Mouse (Mus musculus): ENCODE data around the gene Atp23. TPM values are rescaled to one million over a fixed set of nuclear protein-coding genes. Genes with fewer than 3 reads are reported as not detected.
A peak's percentile ranks its signal among the peaks of the same experiment; 100 is the strongest.

Atp23 gene
- polyA plus RNA-seq, 1 experiment = 0.09 TPM

GRCm38 (mm10) chr10:126920220-126920619 lies 19.1 kb upstream of the Atp23 start:
- TF ChIP-seq GATA1 (IDR thresholded peaks at IDR 0.05; ENCODE audit: low read length) (no peak), TAL1 (IDR thresholded peaks at IDR 0.05; ENCODE audit: low read length) (no peak)
- H3K27me3 ChIP-seq (ENCODE audit: control insufficient read depth) = peaks cover 2% of the 10 kb centered on the region; the same call in 1 of the 2 replicates
- peaks cover 14% of the 10 kb centered on the region for H3K9me3 ChIP-seq (ENCODE audit: control insufficient read depth, low read length)
- H3K4me1 ChIP-seq (ENCODE audit: control insufficient read depth) = peaks cover 7% of the 10 kb centered on the region
- H3K4me3 ChIP-seq (replicated peaks) = no peak overlapping the region
- no peaks in the 10 kb centered on the region for H3K36me3 ChIP-seq (ENCODE audit: control insufficient read depth)

DNA sequence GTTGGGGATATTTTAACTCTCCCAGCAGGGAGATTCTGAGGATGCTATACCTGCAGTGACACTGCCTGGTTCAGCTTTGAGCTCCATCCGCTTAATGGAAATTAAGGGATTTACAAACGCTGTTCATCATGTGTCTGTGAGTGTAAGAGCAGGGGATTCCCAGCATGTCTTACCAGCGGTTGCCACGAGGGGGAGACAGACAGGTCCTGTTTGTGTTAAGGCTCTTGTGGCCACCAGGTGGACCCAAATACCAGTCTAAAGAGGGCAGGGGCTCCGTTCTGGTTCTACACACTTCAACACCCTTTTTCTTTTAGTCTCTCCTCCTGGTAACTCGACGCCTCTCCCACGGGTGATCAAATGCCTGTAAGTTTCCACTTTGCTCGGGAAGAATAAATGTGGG lies 17.9 kb upstream of the Atp23 start:
- no peaks in the 10 kb centered on the region for H3K36me3 ChIP-seq (ENCODE audit: control insufficient read depth)
- peaks cover 2% of the 10 kb centered on the region; the same call in 1 of the 2 replicates for H3K27me3 ChIP-seq (ENCODE audit: control insufficient read depth)
- H3K4me3 ChIP-seq (replicated peaks) = no peak overlapping the region
- H3K4me1 ChIP-seq (ENCODE audit: control insufficient read depth) = peaks cover 7% of the 10 kb centered on the region
- TF ChIP-seq TAL1 (IDR thresholded peaks at IDR 0.05; ENCODE audit: low read length) = no peak
- no peak for TF ChIP-seq GATA1 (IDR thresholded peaks at IDR 0.05; ENCODE audit: low read length)
- H3K9me3 ChIP-seq (ENCODE audit: control insufficient read depth, low read length) = peaks cover 14% of the 10 kb centered on the region

- H3K9me3 ChIP-seq (ENCODE audit: control insufficient read depth, low read length) = peaks cover 5% of the 10 kb centered on the region
- peaks cover 2% of the 10 kb centered on the region; the same call in 1 of the 2 replicates for H3K27me3 ChIP-seq (ENCODE audit: control insufficient read depth)
- H3K4me3 ChIP-seq (replicated peaks) = no peak overlapping the region
- TF ChIP-seq GATA1 (IDR thresholded peaks at IDR 0.05; ENCODE audit: low read length) (no peak), TAL1 (IDR thresholded peaks at IDR 0.05; ENCODE audit: low read length) (no peak)
- no peaks in the 10 kb centered on the region for H3K36me3 ChIP-seq (ENCODE audit: control insufficient read depth)
- peaks cover 7% of the 10 kb centered on the region for H3K4me1 ChIP-seq (ENCODE audit: control insufficient read depth)
Measured at GRCm38 (mm10) chr10:126914288-126914687, 13.1 kb upstream of the Atp23 start.

- no peak for TF ChIP-seq TAL1 (IDR thresholded peaks at IDR 0.05; ENCODE audit: low read length)
- no peak for TF ChIP-seq GATA1 (IDR thresholded peaks at IDR 0.05; ENCODE audit: low read length)
- Histone ChIP-seq H3K4me3 (replicated peaks) (no peak overlapping the region), H3K27me3 (ENCODE audit: control insufficient read depth) (no peaks in the 10 kb centered on the region)
Measured at GRCm38 (mm10) chr10:126911479-126911878, 10.3 kb upstream of the Atp23 start.

GRCm38 (mm10) chr10:126906811-126907210 lies 5.7 kb upstream of the Atp23 start:
- no peak for TF ChIP-seq TAL1 (IDR thresholded peaks at IDR 0.05; ENCODE audit: low read length)
- TF ChIP-seq GATA1 (IDR thresholded peaks at IDR 0.05; ENCODE audit: low read length) = no peak
- H3K9me3 ChIP-seq (ENCODE audit: control insufficient read depth, low read length) = peaks cover 3% of the 10 kb centered on the region; the same call in 1 of the 2 replicates
- peaks cover 11% of the 10 kb centered on the region for H3K4me1 ChIP-seq (ENCODE audit: control insufficient read depth)
- no peak overlapping the region for H3K4me3 ChIP-seq (replicated peaks)
- H3K36me3 ChIP-seq (ENCODE audit: control insufficient read depth) = no peaks in the 10 kb centered on the region
- H3K27me3 ChIP-seq (ENCODE audit: control insufficient read depth) = no peaks in the 10 kb centered on the region

More at GRCm38 (mm10) chr10:126911479-126911878, 10.3 kb upstream of the Atp23 start:
- H3K4me1 ChIP-seq (ENCODE audit: control insufficient read depth) = peaks cover 7% of the 10 kb centered on the region
- H3K9me3 ChIP-seq (ENCODE audit: control insufficient read depth, low read length) = peaks cover 5% of the 10 kb centered on the region
- no peaks in the 10 kb centered on the region for H3K36me3 ChIP-seq (ENCODE audit: control insufficient read depth)

DNA sequence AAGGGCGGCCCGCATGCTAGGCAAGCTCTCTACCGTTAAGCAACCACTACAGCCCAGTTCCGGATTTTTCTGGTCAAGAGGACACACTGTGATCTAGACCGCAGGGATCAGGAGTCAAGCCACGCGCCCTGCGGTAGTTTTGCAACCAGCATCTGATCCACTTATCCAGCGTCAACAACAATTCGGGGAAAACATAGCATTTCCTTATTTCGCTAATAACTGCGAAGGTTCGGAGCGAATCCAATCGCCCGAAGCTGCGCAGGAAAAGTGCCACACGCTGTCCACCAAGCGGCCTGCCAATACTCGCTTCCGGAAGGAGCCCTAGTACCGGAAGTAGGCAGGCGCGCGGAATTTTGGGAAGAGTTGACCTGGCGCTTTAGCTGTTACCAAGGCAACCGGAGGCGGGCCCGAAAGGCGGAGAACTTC lies 4.5 kb upstream of the Atp23 start:
- no peaks in the 10 kb centered on the region for H3K36me3 ChIP-seq (ENCODE audit: control insufficient read depth)
- H3K4me3 ChIP-seq (replicated peaks) = peak overlapping the region; percentile 71
- H3K4me1 ChIP-seq (ENCODE audit: control insufficient read depth) = peaks cover 20% of the 10 kb centered on the region
- TF ChIP-seq TAL1 (IDR thresholded peaks at IDR 0.05; ENCODE audit: low read length) = no peak
- no peak for TF ChIP-seq GATA1 (IDR thresholded peaks at IDR 0.05; ENCODE audit: low read length)
- no peaks in the 10 kb centered on the region for H3K27me3 ChIP-seq (ENCODE audit: control insufficient read depth)
- peaks cover 3% of the 10 kb centered on the region; the same call in 1 of the 2 replicates for H3K9me3 ChIP-seq (ENCODE audit: control insufficient read depth, low read length)

- Histone ChIP-seq H3K4me3 (replicated peaks) (peak overlapping the region; percentile 71), H3K36me3 (ENCODE audit: control insufficient read depth) (no peaks in the 10 kb centered on the region), H3K27me3 (ENCODE audit: control insufficient read depth) (no peaks in the 10 kb centered on the region), H3K9me3 (ENCODE audit: control insufficient read depth, low read length) (peaks cover 3% of the 10 kb centered on the region; the same call in 1 of the 2 replicates), H3K4me1 (ENCODE audit: control insufficient read depth) (peaks cover 24% of the 10 kb centered on the region)
- TF ChIP-seq GATA1 (IDR thresholded peaks at IDR 0.05; ENCODE audit: low read length) (no peak), TAL1 (IDR thresholded peaks at IDR 0.05; ENCODE audit: low read length) (no peak)
Measured at GRCm38 (mm10) chr10:126905086-126905485, 3.9 kb upstream of the Atp23 start.

DNA sequence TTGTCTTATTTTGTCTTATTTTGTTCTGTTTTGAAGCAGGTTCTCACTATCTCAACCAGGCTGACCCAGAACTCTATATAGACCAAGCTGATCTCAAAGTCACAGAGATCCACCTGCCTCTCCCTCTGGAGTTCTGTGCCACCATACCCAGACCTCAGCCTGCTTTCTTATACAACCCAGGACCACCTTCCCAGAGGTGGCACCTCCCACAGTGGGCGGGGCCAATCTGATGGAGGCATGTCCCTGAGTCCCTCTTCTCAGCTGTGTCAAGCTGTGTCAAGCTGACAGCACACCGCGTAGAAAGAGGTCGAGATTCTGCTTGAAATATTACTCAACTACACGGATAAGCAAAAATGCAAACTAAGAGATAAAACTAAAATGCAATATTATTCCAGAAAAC lies 3.1 kb upstream of the Atp23 start:
- H3K9me3 ChIP-seq (ENCODE audit: control insufficient read depth, low read length) = peaks cover 3% of the 10 kb centered on the region; the same call in 1 of the 2 replicates
- no peaks in the 10 kb centered on the region for H3K36me3 ChIP-seq (ENCODE audit: control insufficient read depth)
- TF ChIP-seq TAL1 (IDR thresholded peaks at IDR 0.05; ENCODE audit: low read length) = no peak
- no peak overlapping the region for H3K4me3 ChIP-seq (replicated peaks)
- peaks cover 27% of the 10 kb centered on the region for H3K4me1 ChIP-seq (ENCODE audit: control insufficient read depth)
- no peaks in the 10 kb centered on the region for H3K27me3 ChIP-seq (ENCODE audit: control insufficient read depth)

DNA sequence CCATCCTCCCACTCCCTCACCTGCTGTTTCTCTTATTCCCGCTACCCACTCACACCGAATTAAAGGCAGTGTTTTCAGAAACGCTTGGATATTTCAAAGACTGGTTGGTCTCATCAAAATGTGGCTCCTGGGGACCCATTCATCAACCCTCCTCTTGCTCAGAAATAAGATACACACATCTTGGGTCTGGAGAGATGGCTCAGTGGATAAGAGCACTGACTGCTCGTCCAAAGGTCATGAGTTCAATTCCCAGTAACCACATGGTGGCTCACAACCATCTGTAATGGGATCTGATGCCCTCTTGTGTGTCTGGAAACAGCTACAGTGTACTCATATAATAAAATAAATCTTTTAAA lies 311 bp upstream of the Atp23 start:
- TF ChIP-seq GATA1 (IDR thresholded peaks at IDR 0.05; ENCODE audit: low read length) = no peak
- TF ChIP-seq TAL1 (IDR thresholded peaks at IDR 0.05; ENCODE audit: low read length) = no peak
- H3K27me3 ChIP-seq (ENCODE audit: control insufficient read depth) = no peaks in the 10 kb centered on the region
- H3K4me3 ChIP-seq (replicated peaks) = peak overlapping the region; percentile 64
- peaks cover 27% of the 10 kb centered on the region for H3K4me1 ChIP-seq (ENCODE audit: control insufficient read depth)
- H3K9me3 ChIP-seq (ENCODE audit: control insufficient read depth, low read length) = peaks cover 3% of the 10 kb centered on the region; the same call in 1 of the 2 replicates
- peaks cover 7% of the 10 kb centered on the region; the same call in 1 of the 2 replicates for H3K36me3 ChIP-seq (ENCODE audit: control insufficient read depth)

- TF ChIP-seq GATA1 (IDR thresholded peaks at IDR 0.05; ENCODE audit: low read length) (no peak), TAL1 (IDR thresholded peaks at IDR 0.05; ENCODE audit: low read length) (no peak)
- Histone ChIP-seq H3K36me3 (ENCODE audit: control insufficient read depth) (peaks cover 26% of the 10 kb centered on the region), H3K4me3 (replicated peaks) (no peak overlapping the region), H3K4me1 (ENCODE audit: control insufficient read depth) (peaks cover 20% of the 10 kb centered on the region), H3K9me3 (ENCODE audit: control insufficient read depth, low read length) (peaks cover 5% of the 10 kb centered on the region), H3K27me3 (ENCODE audit: control insufficient read depth) (no peaks in the 10 kb centered on the region)
Measured at GRCm38 (mm10) chr10:126895891-126896290, 5.3 kb downstream of the Atp23 start.
